Mouse (Mus musculus) megakaryocyte, adult 5-6 weeks (primary cell): ENCODE data around the gene Tmtc4. TPM values are rescaled to one million over a fixed set of nuclear protein-coding genes. Genes with fewer than 3 reads are reported as not detected.
A peak's percentile ranks its signal among the peaks of the same experiment; 100 is the strongest.

Experiments used
- ATAC-seq: 2 replicates; pipeline ENCODE4 v1.8.0; 2016; ENCODE audit warnings: mild to moderate bottlenecking, inconsistent platforms; ENCODE audit not compliant: poor library complexity, severe bottlenecking
- total RNA-seq, 2 experiments: library from RNA; stranded (forward) in 1 of 2; stranded (reverse) in 1 of 2; fragments of 153-499, 151-499 nt in 1 of 2; fragments of 221-1000, 200-1000 nt in 1 of 2; gene quantifications; 2 replicates each; pipeline versions ENCODE4 v1.2.3 to v1.2.4; 2015 to 2017

The Tmtc4 gene
- total RNA-seq, 2 experiments from 2014 or later, result 3.9 to 4.2 TPM

GRCm38 (mm10) chr14:122974854-122975570 lies 8.8 kb downstream of the Tmtc4 start:
- no peak for ATAC-seq

GRCm38 (mm10) chr14:122973091-122973490 lies 10.7 kb downstream of the Tmtc4 start:
- no peak for ATAC-seq

- ATAC-seq, result no peak
Measured at GRCm38 (mm10) chr14:122968049-122968448, 15.8 kb downstream of the Tmtc4 start.

GRCm38 (mm10) chr14:122957941-122958340 lies 25.9 kb downstream of the Tmtc4 start:
- ATAC-seq, result no peak

- ATAC-seq, result peak; percentile 44; the same call in 1 of the 2 replicates
Measured at GRCm38 (mm10) chr14:122953331-122953730, 30.5 kb downstream of the Tmtc4 start.

- no peak for ATAC-seq
Measured at GRCm38 (mm10) chr14:122952556-122952955, 31.3 kb downstream of the Tmtc4 start.

- peak; percentile 72 for ATAC-seq
Measured at GRCm38 (mm10) chr14:122951676-122952445, 32.0 kb downstream of the Tmtc4 start.

- no peak for ATAC-seq
Measured at GRCm38 (mm10) chr14:122950915-122951314, 32.9 kb downstream of the Tmtc4 start.

GRCm38 (mm10) chr14:122943475-122943853 lies 40.4 kb downstream of the Tmtc4 start:
- ATAC-seq, result no peak

GRCm38 (mm10) chr14:122942757-122943474 lies 40.9 kb downstream of the Tmtc4 start:
- ATAC-seq, result no peak

GRCm38 (mm10) chr14:122936460-122936859 lies 47.4 kb downstream of the Tmtc4 start:
- no peak for ATAC-seq

GRCm38 (mm10) chr14:122920011-122920410 lies 63.8 kb downstream of the Tmtc4 start:
- ATAC-seq, result no peak

GRCm38 (mm10) chr14:122917676-122918075 lies 66.2 kb downstream of the Tmtc4 start:
- no peak for ATAC-seq

GRCm38 (mm10) chr14:122913657-122914056 lies 70.2 kb downstream of the Tmtc4 start, which contains the start of gene Ggact:
TSS of gene Ggact (minus strand) at chr14:122913757.
- no peak for ATAC-seq

- peak; percentile 90 for ATAC-seq
Measured at GRCm38 (mm10) chr14:122912812-122913498, 70.9 kb downstream of the Tmtc4 start.

- ATAC-seq, result no peak
Measured at GRCm38 (mm10) chr14:122912137-122912536, 71.7 kb downstream of the Tmtc4 start.

- ATAC-seq, result no peak
Measured at GRCm38 (mm10) chr14:122911265-122911664, 72.6 kb downstream of the Tmtc4 start.

- ATAC-seq, result no peak
Measured at GRCm38 (mm10) chr14:122909368-122910091, 74.3 kb downstream of the Tmtc4 start.

GRCm38 (mm10) chr14:122908075-122908474 lies 75.8 kb downstream of the Tmtc4 start:
- no peak for ATAC-seq

- ATAC-seq, result no peak
Measured at GRCm38 (mm10) chr14:122905007-122905406, 78.8 kb downstream of the Tmtc4 start.
